Mouse (Mus musculus) B cell, adult (primary cell): ENCODE data around the gene Plvap. TPM values are rescaled to one million over a fixed set of nuclear protein-coding genes. Genes with fewer than 3 reads are reported as not detected.

Source experiments
- total RNA-seq: library from RNA; stranded (reverse); gene quantifications from 4 replicates; pipeline ENCODE4 v1.2.4, GENCODE M21; 2023; ENCODE audit not compliant: inconsistent age

The Plvap gene
- 0.45 TPM in 1 of 4 replicates, not detected in the others for total RNA-seq

GRCm38 (mm10) chr8:71511644-71512043 is at the start of gene Plvap:
Plvap (minus strand) TSS chr8:71511752.

GRCm38 (mm10) chr8:71558071-71558957 is 46.8 kb upstream of the Plvap start, which contains the start of gene Tmem221:
Tmem221 (minus strand) TSS chr8:71558871.

GRCm38 (mm10) chr8:71542632-71543343 is 31.2 kb upstream of the Plvap start, which contains the start of gene Mvb12a:
Mvb12a (plus strand) TSS chr8:71542922.

GRCm38 (mm10) chr8:71537028-71537867 is 25.7 kb upstream of the Plvap start, which contains the start of gene Bst2:
Bst2 (minus strand) TSS chr8:71537456.

GRCm38 (mm10) chr8:71525226-71526050 is 13.9 kb upstream of the Plvap start, which contains the start of gene Ccdc194:
Ccdc194 (minus strand) TSS chr8:71525711.

GRCm38 (mm10) chr8:71487691-71488445 is 23.7 kb downstream of the Plvap start, which contains the start of gene Gtpbp3:
Gtpbp3 (plus strand) TSS chr8:71488103.

GRCm38 (mm10) chr8:71485142-71486135 is 26.1 kb downstream of the Plvap start, which contains the start of gene Ano8:
Ano8 (minus strand) TSS chr8:71485963.

GRCm38 (mm10) chr8:71468916-71469315 is 42.6 kb downstream of the Plvap start, which contains the start of gene Dda1:
Dda1 (plus strand) TSS chr8:71469199.

GRCm38 (mm10) chr8:71464513-71465500 is 46.7 kb downstream of the Plvap start, which contains the start of gene Mrpl34:
Mrpl34 (plus strand) TSS chr8:71464959.

GRCm38 (mm10) chr8:71463188-71464033 is 48.1 kb downstream of the Plvap start, which contains the start of gene Abhd8:
Abhd8 (minus strand) TSS chr8:71463655.

Other genes starting within 250 kb of the Plvap start
- gene Myo9b, start 239.0 kb downstream of the Plvap start, total RNA-seq, result 103 to 113 TPM (median 109 TPM) in 4 replicates
- 19.6 to 34.0 TPM (median 26.1 TPM) in 4 replicates for gene Haus8, start 238.8 kb downstream of the Plvap start, total RNA-seq
- 265 to 295 TPM (median 283 TPM) in 4 replicates for gene Use1, start 144.9 kb downstream of the Plvap start, total RNA-seq
- 21.2 to 27.1 TPM (median 23.5 TPM) in 4 replicates for gene Ocel1, start 140.5 kb downstream of the Plvap start, total RNA-seq
- 10.3 to 12.4 TPM (median 11.7 TPM) in 4 replicates for gene Nr2f6, start 129.8 kb downstream of the Plvap start, total RNA-seq
- gene Ushbp1, start 116.0 kb downstream of the Plvap start, total RNA-seq, result not detected in 4 replicates
- gene Babam1, start 114.9 kb downstream of the Plvap start, total RNA-seq, result 93.2 to 107 TPM (median 93.8 TPM) in 4 replicates
- gene Ankle1, start 105.7 kb downstream of the Plvap start, total RNA-seq, result 0.51 to 1.4 TPM (median 0.61 TPM) in 4 replicates
- 11.1 to 13.1 TPM (median 12.5 TPM) in 4 replicates for gene Abhd8, start 48.1 kb downstream of the Plvap start, total RNA-seq
- gene Mrpl34, start 46.8 kb downstream of the Plvap start, total RNA-seq, result 34.7 to 38.7 TPM (median 35.8 TPM) in 4 replicates
- gene Dda1, start 42.6 kb downstream of the Plvap start, total RNA-seq, result 99.3 to 111 TPM (median 106 TPM) in 4 replicates
- gene Ano8, start 25.8 kb downstream of the Plvap start, total RNA-seq, result 12.1 to 14.8 TPM (median 13.7 TPM) in 4 replicates
- 17.1 to 21.2 TPM (median 18.4 TPM) in 4 replicates for gene Gtpbp3, start 23.6 kb downstream of the Plvap start, total RNA-seq
- not detected in 4 replicates for gene Ccdc194, start 14.0 kb upstream of the Plvap start, total RNA-seq
- 23.8 to 37.9 TPM (median 34.7 TPM) in 4 replicates for gene Bst2, start 25.7 kb upstream of the Plvap start, total RNA-seq
- gene Mvb12a, start 31.2 kb upstream of the Plvap start, total RNA-seq, result 36.5 to 54.6 TPM (median 44.8 TPM) in 4 replicates
- 0.33 TPM in 1 of 4 replicates, not detected in the others for gene Tmem221, start 47.1 kb upstream of the Plvap start, total RNA-seq
- gene Nxnl1, start 54.8 kb upstream of the Plvap start, total RNA-seq, result not detected in 4 replicates
- gene Slc27a1, start 57.1 kb upstream of the Plvap start, total RNA-seq, result 8.2 to 9.1 TPM (median 8.7 TPM) in 4 replicates
- 99.2 to 122 TPM (median 101 TPM) in 4 replicates for gene Pgls, start 80.4 kb upstream of the Plvap start, total RNA-seq
- 115 to 183 TPM (median 158 TPM) in 4 replicates for gene Fam129c, start 85.9 kb upstream of the Plvap start, total RNA-seq
- gene Colgalt1, start 99.2 kb upstream of the Plvap start, total RNA-seq, result 104 to 126 TPM (median 116 TPM) in 4 replicates
- 0.54 to 0.64 TPM (median 0.60 TPM) in 3 of 4 replicates, not detected in the other for gene Unc13a, start 160.0 kb upstream of the Plvap start, total RNA-seq
- 79.6 to 88.3 TPM (median 85.0 TPM) in 4 replicates for gene Jak3, start 164.5 kb upstream of the Plvap start, total RNA-seq
- 33.1 to 38.9 TPM (median 35.9 TPM) in 4 replicates for gene Insl3, start 177.5 kb upstream of the Plvap start, total RNA-seq
- 0.54 to 0.93 TPM (median 0.59 TPM) in 4 replicates for gene B3gnt3, start 190.0 kb upstream of the Plvap start, total RNA-seq
- gene Fcho1, start 214.0 kb upstream of the Plvap start, total RNA-seq, result 168 to 193 TPM (median 180 TPM) in 4 replicates